Mouse (Mus musculus) liver, postnatal 0 days (tissue): ENCODE results near the gene Rsc1a1. TPM values are rescaled to one million over a fixed set of nuclear protein-coding genes. Genes with fewer than 3 reads are reported as not detected.

Experiments
- ATAC-seq: fragments of 200-750 bp; cut with Nextera tagmentation; 2 replicates; pipeline ENCODE4 v1.8.0; 2017; ENCODE audit warnings: mild to moderate bottlenecking, moderate library complexity
- DNase-seq: peaks from one replicate; pipeline ENCODE4 v3.0.0-alpha.2; 2016
- H3K27ac ChIP-seq: fragments of 300-500 bp; sonication (generic); 2 replicates; pipeline ENCODE4 v1.5.1; 2014; ENCODE audit warnings: antibody characterized with exemption, moderate library complexity, mild to moderate bottlenecking, low read depth
- H3K27me3 ChIP-seq: fragments of 300-500 bp; sonication (generic); 2 replicates; pipeline ENCODE4 v1.6.1; 2014; ENCODE audit warnings: low read length, control low read depth, mixed read lengths; ENCODE audit not compliant: insufficient read depth
- H3K36me3 ChIP-seq: fragments of 300-500 bp; sonication (generic); replicated peaks from 2 replicates; pipeline ENCODE4 v1.6.1; 2014; ENCODE audit warnings: mild to moderate bottlenecking, control low read depth, low read length, moderate library complexity, mixed read lengths; ENCODE audit not compliant: insufficient read depth
- H3K4me1 ChIP-seq: fragments of 300-500 bp; sonication (generic); 2 replicates; pipeline ENCODE4 v1.6.1; 2014; ENCODE audit warnings: antibody characterized with exemption, mild to moderate bottlenecking, control low read depth; ENCODE audit not compliant: insufficient read depth
- H3K4me2 ChIP-seq: fragments of 300-500 bp; sonication (generic); 2 replicates; pipeline ENCODE4 v1.6.1; 2014; ENCODE audit warnings: low read depth, mild to moderate bottlenecking, low read length, moderate library complexity, mixed read lengths
- H3K4me3 ChIP-seq: fragments of 300-500 bp; sonication (generic); 2 replicates; pipeline ENCODE4 v1.5.1; 2014; ENCODE audit warnings: low read depth, low read length
- H3K9ac ChIP-seq: fragments of 300-500 bp; sonication (generic); replicated peaks from 2 replicates; pipeline ENCODE4 v1.6.1; 2014; ENCODE audit warnings: mild to moderate bottlenecking, moderate library complexity
- H3K9me3 ChIP-seq: fragments of 300-500 bp; sonication (generic); 2 replicates; pipeline ENCODE4 v1.6.1; 2016; ENCODE audit warnings: mild to moderate bottlenecking, control low read depth, low read length, mixed read lengths
- CTCF ChIP-seq: sonication (generic); IDR thresholded peaks from 2 replicates; pipeline ENCODE4 v1.5.1; 2016; ENCODE audit warnings: antibody characterized with exemption, low read depth
- EP300 ChIP-seq: IDR thresholded peaks from 2 replicates; pipeline ENCODE4 v1.6.1; 2016; ENCODE audit warnings: antibody characterized with exemption, low read depth, mild to moderate bottlenecking
- WGBS: fragments of 180-500 bp; shearing (Covaris S2); extraction: QIAGEN DNeasy Blood & Tissue Kit; methylation state at CpG from one replicate; pipeline ENCODE4 v1.1.7; 2014; ENCODE audit not compliant: insufficient replicate concordance; 5-methylcytosine and 5-hydroxymethylcytosine counted together
- polyA plus RNA-seq: library from polyadenylated mRNA; unstranded; fragments of >200 nt; fragmentation: Nextera tagmentation; extraction: Ambion mirVana; gene quantifications from 2 replicates; pipeline ENCODE4 v1.2.1, GENCODE M21; 2015

The Rsc1a1 gene
- polyA plus RNA-seq, 1 experiment from 2014 or later = not detected

DNA sequence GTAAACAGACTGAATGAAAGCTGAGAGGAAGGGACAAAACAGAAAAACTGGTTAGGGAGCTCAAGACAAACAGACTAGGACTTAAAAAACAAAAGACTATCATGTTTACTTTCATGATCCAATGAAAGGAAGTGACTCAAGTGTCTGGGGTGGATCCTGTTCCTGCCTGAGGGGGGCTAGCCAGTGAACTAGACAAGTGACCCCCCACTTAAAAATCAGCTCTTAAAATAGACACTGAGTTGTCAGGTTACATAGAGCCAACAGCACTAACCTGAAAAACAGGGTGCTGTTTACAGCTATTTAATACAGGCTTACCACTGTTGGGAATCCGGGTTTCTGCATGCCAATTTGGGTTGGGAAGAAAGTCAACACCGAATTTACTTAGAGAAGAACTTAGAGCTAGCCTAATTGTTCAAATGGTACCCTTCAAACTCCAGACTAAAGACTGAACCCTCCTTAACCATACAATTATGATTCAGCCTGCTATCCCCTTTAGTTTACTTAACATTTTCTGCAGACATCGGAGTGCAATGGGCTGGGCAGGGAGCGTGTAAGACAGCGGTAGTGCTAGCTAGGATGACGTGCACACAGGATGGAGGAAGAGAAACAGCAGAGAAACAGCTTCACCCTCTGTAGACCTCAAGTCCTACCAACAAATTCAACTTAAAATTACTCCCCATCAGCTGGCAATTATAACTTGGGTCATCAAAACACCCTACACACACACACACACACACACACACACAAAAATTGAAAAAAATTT is 35.5 kb upstream of the Rsc1a1 start:
- Histone ChIP-seq H3K9ac (peak overlapping the region; percentile 97), H3K4me2 (peak overlapping the region; percentile 92), H3K27me3 (no peaks in the 10 kb centered on the region), H3K9me3 (no peaks in the 10 kb centered on the region), H3K27ac (peak overlapping the region; percentile 100), H3K36me3 (peaks cover 14% of the 10 kb centered on the region), H3K4me1 (peaks cover 57% of the 10 kb centered on the region), H3K4me3 (peak overlapping the region; percentile 97)
- DNase-seq = no peak
- TF ChIP-seq CTCF = no peak
- no peak for TF ChIP-seq EP300
- ATAC-seq = no peak
- 43% methylated on average over 6 of the region's 6 CpGs for WGBS

DNA sequence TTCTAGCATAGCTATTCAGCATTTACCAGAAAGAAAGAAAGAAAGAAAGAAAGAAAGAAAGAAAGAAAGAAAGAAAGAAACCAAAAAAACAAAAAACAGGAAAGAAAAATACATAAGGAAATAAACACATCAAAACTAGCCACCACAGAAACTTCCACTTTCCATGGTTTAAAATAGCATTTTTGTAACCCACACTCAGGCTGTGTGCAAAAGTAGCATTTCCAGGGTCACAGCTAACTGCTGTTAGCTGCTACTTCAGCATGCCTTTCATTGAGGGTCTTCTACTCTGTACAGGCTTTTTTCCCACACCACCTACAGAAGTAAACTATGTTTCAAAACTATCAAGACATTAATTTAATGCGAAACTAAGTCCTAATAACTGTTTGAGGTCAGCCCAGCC is 33.9 kb upstream of the Rsc1a1 start:
- Histone ChIP-seq H3K27me3 (no peaks in the 10 kb centered on the region), H3K4me1 (peaks cover 56% of the 10 kb centered on the region), H3K27ac (peak overlapping the region; percentile 46; the same call in 1 of the 2 replicates), H3K9me3 (no peaks in the 10 kb centered on the region), H3K9ac (peak overlapping the region; percentile 30; the same call in 1 of the 2 replicates), H3K36me3 (peaks cover 19% of the 10 kb centered on the region), H3K4me2 (peak overlapping the region; percentile 92), H3K4me3 (no peak overlapping the region)
- 84% methylated on average over 1 of the region's 1 CpGs for WGBS
- ATAC-seq = no peak
- TF ChIP-seq EP300 (no peak), CTCF (no peak)
- DNase-seq = no peak

DNA sequence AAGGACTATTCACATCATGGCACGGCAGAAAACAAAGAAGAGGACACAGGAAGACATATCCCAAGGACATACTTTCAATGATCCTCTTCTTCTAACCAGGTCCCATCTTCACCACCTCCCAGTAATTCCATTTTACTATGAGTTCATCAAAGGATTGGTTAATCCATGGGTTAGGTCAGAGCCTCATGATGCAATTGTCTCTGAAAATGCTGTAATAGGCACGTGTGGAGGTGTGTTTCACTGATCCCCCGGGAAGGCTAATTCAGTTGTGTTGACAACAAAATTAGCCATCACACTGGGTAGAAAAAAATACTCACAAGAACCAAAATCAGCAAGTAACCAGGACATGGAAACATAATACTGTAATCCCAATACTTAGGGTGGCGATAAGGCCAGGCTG is 32.2 kb upstream of the Rsc1a1 start:
- no peak overlapping the region for H3K4me2 ChIP-seq
- ATAC-seq = peak; percentile 31; the same call in 1 of the 2 replicates
- H3K9ac ChIP-seq = no peak overlapping the region
- no peak for TF ChIP-seq EP300
- TF ChIP-seq CTCF = no peak
- peak overlapping the region; percentile 45; the same call in 1 of the 2 replicates for H3K27ac ChIP-seq
- WGBS = 66% methylated on average over 4 of the region's 4 CpGs
- no peak for DNase-seq
- H3K27me3 ChIP-seq = no peaks in the 10 kb centered on the region
- H3K9me3 ChIP-seq = no peaks in the 10 kb centered on the region
- H3K36me3 ChIP-seq = peaks cover 30% of the 10 kb centered on the region
- H3K4me3 ChIP-seq = no peak overlapping the region
- H3K4me1 ChIP-seq = peaks cover 54% of the 10 kb centered on the region

DNA sequence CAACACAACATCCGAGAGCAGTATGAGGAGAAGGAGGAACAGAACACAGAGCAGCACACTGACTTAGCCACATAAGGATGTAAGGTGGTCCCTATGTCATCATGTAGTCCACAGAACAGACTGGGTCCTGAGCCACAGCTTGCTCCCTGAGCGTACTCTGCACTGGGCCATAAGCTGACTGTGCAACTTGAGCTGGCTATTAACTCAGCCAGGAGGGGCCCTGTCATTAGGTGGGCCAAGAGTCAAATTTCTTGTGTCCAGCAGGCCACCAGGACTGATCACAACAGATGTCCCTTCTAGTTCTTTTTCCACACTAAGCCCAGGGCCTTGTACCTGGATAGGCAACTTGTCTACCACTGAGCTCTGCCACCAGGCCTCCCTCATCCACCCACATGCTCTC is 29.6 kb upstream of the Rsc1a1 start:
- ATAC-seq (peak; percentile 28; the same call in 1 of the 2 replicates), DNase-seq (no peak)
- no peaks in the 10 kb centered on the region for H3K9me3 ChIP-seq
- peaks cover 44% of the 10 kb centered on the region for H3K36me3 ChIP-seq
- H3K27me3 ChIP-seq = no peaks in the 10 kb centered on the region
- H3K9ac ChIP-seq = no peak overlapping the region; the same call in 1 of the 2 replicates
- TF ChIP-seq EP300 (no peak), CTCF (no peak)
- H3K4me1 ChIP-seq = peaks cover 45% of the 10 kb centered on the region
- H3K4me3 ChIP-seq = no peak overlapping the region
- H3K27ac ChIP-seq = 0 out of 2 replicates have a peak overlapping the region, but pooled peaks have one; percentile 31
- H3K4me2 ChIP-seq = peak overlapping the region; percentile 24; the same call in 1 of the 2 replicates
- 77% methylated on average over 2 of the region's 2 CpGs for WGBS

DNA sequence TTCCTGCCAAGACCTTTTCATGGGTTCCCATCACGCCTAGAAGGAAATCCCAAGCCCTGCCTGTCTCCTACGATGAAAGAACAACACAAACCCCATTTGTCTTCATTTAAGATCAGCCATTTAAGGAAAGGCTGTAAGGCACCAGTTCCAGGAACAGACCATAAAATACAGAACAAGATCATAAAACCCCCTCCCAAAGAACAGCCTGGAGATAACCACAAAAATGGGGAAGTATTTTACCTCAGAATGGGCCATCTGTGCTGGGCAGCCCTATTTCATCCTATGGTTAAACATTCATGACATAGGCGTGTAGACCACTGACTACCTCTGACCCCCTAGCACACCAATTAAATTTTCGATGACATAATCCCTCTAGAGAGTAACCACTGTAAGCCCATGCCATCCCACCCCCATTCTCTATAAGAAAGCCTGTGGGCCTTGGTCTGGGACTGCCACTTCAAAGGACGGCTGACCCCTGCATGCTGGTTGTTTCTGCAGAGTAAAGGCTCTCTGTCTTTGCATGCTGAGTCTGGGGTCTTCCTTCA is 28.3 kb upstream of the Rsc1a1 start:
- 50% methylated on average over 5 of the region's 5 CpGs for WGBS
- Histone ChIP-seq H3K4me2 (no peak overlapping the region), H3K27me3 (no peaks in the 10 kb centered on the region), H3K9me3 (no peaks in the 10 kb centered on the region), H3K36me3 (peaks cover 56% of the 10 kb centered on the region), H3K9ac (no peak overlapping the region), H3K27ac (no peak overlapping the region), H3K4me1 (peaks cover 42% of the 10 kb centered on the region), H3K4me3 (no peak overlapping the region)
- ATAC-seq (no peak), DNase-seq (no peak)
- TF ChIP-seq CTCF (no peak), EP300 (no peak)

DNA sequence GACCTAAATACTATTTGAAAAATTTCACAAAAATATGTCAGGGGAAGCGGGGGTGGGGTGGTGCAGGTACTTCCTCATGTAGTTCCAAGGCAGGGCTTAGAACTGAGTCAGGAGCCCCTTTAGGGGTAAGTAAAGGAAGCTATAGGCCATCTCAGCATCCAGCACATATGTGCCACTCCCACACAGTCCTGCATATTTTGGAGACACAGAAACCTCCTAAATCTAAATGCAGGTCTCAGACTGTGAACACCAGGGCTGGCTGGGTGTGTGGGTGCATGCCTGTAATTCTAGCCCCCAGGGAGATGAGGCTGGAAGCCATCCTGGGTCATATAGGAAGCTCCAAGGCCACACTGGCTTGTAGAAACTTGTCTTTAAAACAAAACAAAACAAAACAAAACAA is 25.9 kb upstream of the Rsc1a1 start:
- no peak for TF ChIP-seq EP300
- no peak for TF ChIP-seq CTCF
- H3K4me3 ChIP-seq = no peak overlapping the region
- no peak overlapping the region for H3K4me2 ChIP-seq
- WGBS = 89% methylated on average over 1 of the region's 1 CpGs
- 0 out of 2 replicates have a peak overlapping the region, but pooled peaks have one; percentile 16 for H3K27ac ChIP-seq
- peaks cover 74% of the 10 kb centered on the region for H3K36me3 ChIP-seq
- peaks cover 32% of the 10 kb centered on the region for H3K4me1 ChIP-seq
- no peak for DNase-seq
- no peak for ATAC-seq
- no peaks in the 10 kb centered on the region for H3K9me3 ChIP-seq
- H3K9ac ChIP-seq = no peak overlapping the region
- no peaks in the 10 kb centered on the region for H3K27me3 ChIP-seq
